Mouse (Mus musculus) limb, embryonic 15.5 days (tissue): ENCODE measurements around the gene Hand1. TPM values are rescaled to one million over a fixed set of nuclear protein-coding genes. Genes with fewer than 3 reads are reported as not detected.

Experiments
- ATAC-seq: fragments of 200-750 bp; cut with Nextera tagmentation; 2 replicates; pipeline ENCODE4 v1.8.0; 2017; ENCODE audit warnings: low read depth, moderate TSS enrichment; ENCODE audit not compliant: insufficient number of reproducible peaks, low FRiP score, low TSS enrichment
- H3K27ac ChIP-seq: fragments of 300-500 bp; sonication (generic); 2 replicates; pipeline ENCODE4 v1.5.1; 2015; ENCODE audit warnings: moderate library complexity, mild to moderate bottlenecking, inconsistent platforms
- H3K27me3 ChIP-seq: fragments of 300-500 bp; sonication (generic); 2 replicates; pipeline ENCODE4 v1.6.1; 2015; ENCODE audit warnings: inconsistent platforms
- H3K36me3 ChIP-seq: fragments of 300-500 bp; sonication (generic); 2 replicates; pipeline ENCODE4 v1.6.1; 2015; ENCODE audit warnings: inconsistent platforms
- H3K4me1 ChIP-seq: fragments of 300-500 bp; sonication (generic); 2 replicates; pipeline ENCODE4 v1.6.1; 2015; ENCODE audit warnings: inconsistent platforms
- H3K4me2 ChIP-seq: fragments of 300-500 bp; sonication (generic); 2 replicates; pipeline ENCODE4 v1.6.1; 2015; ENCODE audit warnings: mild to moderate bottlenecking, inconsistent platforms
- H3K4me3 ChIP-seq: fragments of 300-500 bp; sonication (generic); 2 replicates; pipeline ENCODE4 v1.5.1; 2015; ENCODE audit warnings: mild to moderate bottlenecking, inconsistent platforms
- H3K9ac ChIP-seq: fragments of 300-500 bp; sonication (generic); 2 replicates; pipeline ENCODE4 v1.6.1; 2015; ENCODE audit warnings: inconsistent platforms
- H3K9me3 ChIP-seq: fragments of 300-500 bp; sonication (generic); 2 replicates; pipeline ENCODE4 v1.6.1; 2016; ENCODE audit warnings: inconsistent platforms
- WGBS: fragments of 180-500 bp; shearing (Covaris S2); methylation state at CpG from one replicate; pipeline ENCODE4 v1.1.7; 2015; 5-methylcytosine and 5-hydroxymethylcytosine counted together
- polyA plus RNA-seq: library from polyadenylated mRNA; unstranded; fragments of >200 nt; fragmentation: Nextera tagmentation; extraction: Ambion mirVana; gene quantifications from 2 replicates; pipeline ENCODE4 v1.2.1, GENCODE M21; 2015

The Hand1 gene
- polyA plus RNA-seq, result 1.1 and 1.7 TPM in 2 replicates

DNA sequence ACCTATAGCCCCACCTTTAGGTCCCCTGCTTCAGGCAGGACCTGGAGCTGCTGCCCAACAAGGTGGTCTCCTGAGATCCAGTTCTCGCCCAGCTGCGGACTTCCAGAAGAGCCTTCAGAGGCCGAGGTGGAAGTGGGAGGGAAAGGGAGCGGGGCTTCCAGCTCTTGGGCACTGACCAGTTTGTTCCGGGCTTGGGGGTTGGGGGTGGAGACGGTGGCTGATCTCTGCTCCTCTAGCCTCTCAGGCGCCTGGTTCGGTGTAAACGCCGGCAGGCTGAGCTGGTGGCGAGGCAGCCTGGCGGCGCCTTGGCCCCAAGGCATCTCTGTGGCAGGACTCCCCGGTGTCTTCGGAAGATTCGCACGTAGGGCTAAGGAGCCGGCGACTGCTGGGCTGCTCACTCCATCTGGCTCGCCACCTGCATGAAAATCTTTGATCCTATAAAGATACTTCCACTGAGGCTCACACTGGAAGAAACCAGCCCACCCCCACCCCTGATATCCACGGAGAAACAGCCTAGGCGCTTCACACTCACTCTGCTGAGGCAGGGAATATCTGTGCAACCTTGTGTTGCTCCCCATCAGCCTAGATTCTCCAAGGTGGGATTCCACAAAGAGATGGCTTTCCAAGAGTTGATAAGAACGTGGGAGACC is at the start of gene Hand1:
Hand1 (minus strand) TSS at position 267 of the 650 bp plus-strand sequence.
- no peaks in the 10 kb centered on the region for H3K9me3 ChIP-seq
- no peaks in the 10 kb centered on the region for H3K36me3 ChIP-seq
- H3K4me2 ChIP-seq, result peak within 1 kb of the TSS; percentile 28; the same call in 1 of the 2 replicates
- no peak within 1 kb of the TSS for H3K9ac ChIP-seq
- 24% methylated on average over 23 of the region's 23 CpGs for WGBS
- H3K27ac ChIP-seq, result no peak within 1 kb of the TSS
- peaks cover 46% of the 10 kb centered on the region for H3K4me1 ChIP-seq
- peaks cover 97% of the 10 kb centered on the region for H3K27me3 ChIP-seq
- peak within 1 kb of the TSS; percentile 13 for H3K4me3 ChIP-seq
- ATAC-seq, result no peak

DNA sequence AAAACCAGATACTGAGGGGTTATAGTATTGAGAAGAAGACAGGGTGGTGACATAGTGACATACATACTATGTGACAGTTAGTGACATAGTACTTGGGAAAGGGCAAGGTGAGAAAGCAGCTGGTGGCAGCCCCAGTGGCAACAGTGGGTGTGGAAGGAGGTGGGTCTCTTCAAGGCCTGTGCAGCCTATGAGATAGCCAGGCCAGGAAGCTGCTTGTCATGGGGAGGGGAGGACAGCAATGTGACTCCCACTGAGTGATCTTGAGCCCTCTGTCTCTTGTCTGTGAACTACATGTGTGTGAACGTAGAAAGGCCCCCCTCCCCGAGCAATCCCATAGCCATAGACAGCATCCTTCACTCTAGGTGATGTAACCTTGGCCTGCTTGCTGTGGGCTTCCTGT is 43.5 kb upstream of the Hand1 start:
- no peak for ATAC-seq
- H3K4me2 ChIP-seq, result no peak overlapping the region
- no peaks in the 10 kb centered on the region for H3K27me3 ChIP-seq
- no peak overlapping the region for H3K27ac ChIP-seq
- H3K4me3 ChIP-seq, result no peak overlapping the region
- H3K36me3 ChIP-seq, result no peaks in the 10 kb centered on the region
- no peaks in the 10 kb centered on the region for H3K9me3 ChIP-seq
- no peak overlapping the region for H3K9ac ChIP-seq
- no peaks in the 10 kb centered on the region for H3K4me1 ChIP-seq
- 74% methylated on average over 2 of the region's 2 CpGs for WGBS

DNA sequence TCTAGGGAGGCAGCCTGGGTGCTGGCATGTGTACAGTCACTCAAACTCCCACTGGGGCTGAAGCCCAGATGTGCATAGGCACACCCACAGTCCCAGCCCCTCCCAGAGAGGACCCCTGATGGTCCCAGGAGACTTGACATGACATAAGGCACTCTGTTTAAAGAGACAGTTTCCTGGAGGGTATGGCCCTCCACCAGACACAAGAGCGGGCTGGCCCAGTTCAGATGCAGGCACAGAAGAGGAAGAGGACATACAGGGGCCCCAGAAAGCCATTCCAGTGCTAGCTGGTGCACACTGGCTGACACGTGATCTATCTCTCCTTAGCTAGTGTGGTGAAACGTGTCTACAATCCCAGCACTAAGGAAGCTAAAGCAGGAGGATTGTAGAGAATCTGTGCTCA is 40.4 kb upstream of the Hand1 start:
- H3K9me3 ChIP-seq, result no peaks in the 10 kb centered on the region
- H3K27ac ChIP-seq, result no peak overlapping the region
- no peak for ATAC-seq
- no peaks in the 10 kb centered on the region for H3K36me3 ChIP-seq
- H3K4me2 ChIP-seq, result no peak overlapping the region
- no peak overlapping the region for H3K4me3 ChIP-seq
- WGBS, result 55% methylated on average over 3 of the region's 3 CpGs
- no peaks in the 10 kb centered on the region for H3K27me3 ChIP-seq
- no peaks in the 10 kb centered on the region for H3K4me1 ChIP-seq
- H3K9ac ChIP-seq, result no peak overlapping the region

DNA sequence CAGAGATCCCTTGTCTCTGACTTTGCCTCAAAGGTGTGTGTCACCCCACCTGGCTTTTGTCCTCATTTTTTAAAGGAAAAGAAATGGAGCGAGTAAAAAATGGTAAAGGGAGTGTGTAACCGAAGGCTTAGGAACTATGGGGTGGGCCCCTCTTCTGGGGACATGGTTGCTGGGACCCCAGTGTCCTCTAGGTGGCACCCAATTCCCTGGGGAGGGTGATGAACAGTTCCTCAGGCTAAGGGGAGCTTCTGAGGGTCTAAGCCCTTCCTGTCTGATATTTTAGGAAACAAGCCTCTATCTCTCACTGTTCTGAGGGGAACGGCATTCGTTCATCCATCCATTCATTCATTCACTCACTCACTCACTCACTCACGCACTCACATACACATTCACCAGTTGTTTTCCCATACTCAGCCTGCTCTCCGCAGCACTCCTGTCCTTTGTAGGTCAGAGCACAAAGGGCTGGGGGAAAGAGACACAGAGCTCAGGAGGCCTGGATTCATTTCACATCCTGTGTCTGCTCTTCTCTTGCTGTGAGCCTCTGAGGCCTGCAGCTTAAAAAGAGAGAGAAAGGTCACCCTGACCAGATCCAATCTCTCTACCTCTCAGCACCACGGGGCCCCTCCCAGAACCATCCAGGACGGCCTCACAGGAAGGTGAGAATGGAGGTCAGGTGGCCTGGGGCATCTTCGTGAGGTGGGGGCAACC is 36.3 kb upstream of the Hand1 start:
- no peaks in the 10 kb centered on the region for H3K4me1 ChIP-seq
- H3K4me3 ChIP-seq, result no peak overlapping the region
- H3K9ac ChIP-seq, result no peak overlapping the region
- H3K27me3 ChIP-seq, result peaks cover 3% of the 10 kb centered on the region; the same call in 1 of the 2 replicates
- no peak for ATAC-seq
- no peaks in the 10 kb centered on the region for H3K36me3 ChIP-seq
- H3K27ac ChIP-seq, result no peak overlapping the region
- no peaks in the 10 kb centered on the region for H3K9me3 ChIP-seq
- WGBS, result 42% methylated on average over 9 of the region's 9 CpGs
- no peak overlapping the region for H3K4me2 ChIP-seq

DNA sequence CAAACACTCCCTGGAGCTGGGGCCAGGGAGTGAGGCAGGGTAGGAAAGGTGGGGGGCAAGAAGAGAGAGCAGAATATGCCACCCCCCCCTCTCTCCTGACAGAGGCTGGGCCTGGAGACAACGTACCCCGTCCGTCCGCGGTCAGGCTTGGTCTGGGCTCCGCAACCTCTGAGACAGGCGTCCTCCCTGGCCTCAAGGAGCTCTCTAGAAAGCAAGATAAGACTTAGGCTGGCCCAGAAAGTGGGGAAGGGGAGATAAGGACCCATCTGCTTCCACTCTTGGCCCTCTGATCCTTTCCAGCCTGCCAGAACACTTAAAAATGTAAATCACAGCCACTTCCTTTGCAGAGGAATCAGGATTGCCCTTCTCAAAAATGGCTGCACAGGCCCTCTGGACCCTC is 33.8 kb upstream of the Hand1 start:
- no peak for ATAC-seq
- H3K36me3 ChIP-seq, result no peaks in the 10 kb centered on the region
- H3K9me3 ChIP-seq, result no peaks in the 10 kb centered on the region
- no peak overlapping the region for H3K27ac ChIP-seq
- 43% methylated on average over 7 of the region's 7 CpGs for WGBS
- no peak overlapping the region for H3K9ac ChIP-seq
- H3K4me2 ChIP-seq, result no peak overlapping the region
- no peaks in the 10 kb centered on the region for H3K4me1 ChIP-seq
- no peak overlapping the region for H3K4me3 ChIP-seq
- H3K27me3 ChIP-seq, result peaks cover 3% of the 10 kb centered on the region; the same call in 1 of the 2 replicates

DNA sequence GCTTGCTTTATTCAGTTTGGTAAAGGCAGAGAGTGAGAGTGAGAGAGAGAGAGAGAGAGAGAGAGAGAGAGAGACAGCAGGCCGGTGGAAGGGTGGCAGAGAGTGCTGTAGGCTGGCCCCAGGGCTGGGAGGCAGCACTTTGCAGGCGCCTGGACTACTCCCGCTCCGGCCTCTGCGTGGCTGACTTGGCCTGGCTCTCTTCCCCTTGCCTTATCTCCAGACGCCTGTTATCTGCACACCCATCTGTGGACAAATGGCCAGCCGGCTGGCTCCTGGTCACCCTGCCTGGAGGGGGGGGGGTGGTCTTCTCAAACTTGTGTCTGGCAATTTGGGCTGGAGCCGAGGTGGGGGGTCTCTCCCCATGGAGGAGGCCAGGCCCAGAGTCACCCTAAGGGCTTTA is 32.0 kb upstream of the Hand1 start:
- H3K36me3 ChIP-seq, result no peaks in the 10 kb centered on the region
- H3K9me3 ChIP-seq, result no peaks in the 10 kb centered on the region
- H3K4me3 ChIP-seq, result no peak overlapping the region
- H3K27ac ChIP-seq, result no peak overlapping the region
- peaks cover 3% of the 10 kb centered on the region; the same call in 1 of the 2 replicates for H3K27me3 ChIP-seq
- no peak overlapping the region for H3K9ac ChIP-seq
- H3K4me1 ChIP-seq, result no peaks in the 10 kb centered on the region
- WGBS, result 43% methylated on average over 8 of the region's 8 CpGs
- H3K4me2 ChIP-seq, result no peak overlapping the region
- ATAC-seq, result no peak

DNA sequence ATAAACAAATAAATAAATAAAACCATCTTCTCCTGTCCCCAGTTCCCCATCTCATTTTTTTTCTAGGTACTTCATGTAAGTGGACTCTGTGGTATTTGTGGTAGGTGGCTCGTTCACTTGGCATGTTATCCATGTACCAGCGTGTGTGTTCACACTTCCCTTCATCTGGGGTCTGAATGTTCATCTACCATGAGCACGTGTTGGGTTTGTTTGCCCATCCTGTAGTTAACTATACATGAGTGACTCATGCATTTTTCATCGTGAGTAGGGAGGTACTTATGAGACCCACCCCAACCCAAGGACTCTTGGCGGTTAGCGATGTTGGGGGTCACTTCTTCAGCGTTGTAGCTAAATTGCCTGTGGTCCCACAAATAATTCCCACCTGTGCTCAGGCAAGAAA is 29.5 kb upstream of the Hand1 start:
- H3K4me3 ChIP-seq, result no peak overlapping the region
- 82% methylated on average over 7 of the region's 7 CpGs for WGBS

DNA sequence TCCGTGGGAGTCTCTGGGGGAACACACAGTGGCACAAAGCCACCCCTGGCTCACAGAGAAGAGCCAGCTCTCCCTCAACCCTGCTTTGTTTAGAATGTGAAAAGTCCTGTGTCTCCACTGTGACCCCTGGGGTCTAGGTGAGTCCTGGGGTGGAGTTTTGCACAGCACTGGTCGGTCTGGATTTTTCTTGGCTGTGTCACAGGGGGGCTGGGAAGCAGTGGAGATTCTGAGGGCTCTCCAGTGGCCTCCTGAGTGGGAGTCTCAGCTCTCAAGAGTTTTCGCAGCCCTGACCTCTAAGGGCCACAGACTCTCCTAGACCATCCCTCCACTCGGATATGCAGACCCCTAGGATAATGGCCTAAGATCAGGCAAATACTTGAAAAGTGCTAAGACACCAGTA is 25.1 kb upstream of the Hand1 start:
- no peak overlapping the region for H3K4me2 ChIP-seq
- no peak overlapping the region for H3K27ac ChIP-seq
- no peak for ATAC-seq
- no peaks in the 10 kb centered on the region for H3K9me3 ChIP-seq
- no peak overlapping the region for H3K4me3 ChIP-seq
- no peak overlapping the region for H3K9ac ChIP-seq
- 55% methylated on average over 4 of the region's 4 CpGs for WGBS
- H3K36me3 ChIP-seq, result no peaks in the 10 kb centered on the region
- peaks cover 5% of the 10 kb centered on the region; the same call in 1 of the 2 replicates for H3K4me1 ChIP-seq
- H3K27me3 ChIP-seq, result no peaks in the 10 kb centered on the region

More for the DNA sequence above, 29.5 kb upstream of the Hand1 start:
- Histone ChIP-seq H3K4me1 (no peaks in the 10 kb centered on the region), H3K27ac (no peak overlapping the region), H3K9ac (no peak overlapping the region), H3K36me3 (no peaks in the 10 kb centered on the region), H3K9me3 (no peaks in the 10 kb centered on the region), H3K4me2 (no peak overlapping the region), H3K27me3 (peaks cover 3% of the 10 kb centered on the region; the same call in 1 of the 2 replicates)
- ATAC-seq, result no peak

DNA sequence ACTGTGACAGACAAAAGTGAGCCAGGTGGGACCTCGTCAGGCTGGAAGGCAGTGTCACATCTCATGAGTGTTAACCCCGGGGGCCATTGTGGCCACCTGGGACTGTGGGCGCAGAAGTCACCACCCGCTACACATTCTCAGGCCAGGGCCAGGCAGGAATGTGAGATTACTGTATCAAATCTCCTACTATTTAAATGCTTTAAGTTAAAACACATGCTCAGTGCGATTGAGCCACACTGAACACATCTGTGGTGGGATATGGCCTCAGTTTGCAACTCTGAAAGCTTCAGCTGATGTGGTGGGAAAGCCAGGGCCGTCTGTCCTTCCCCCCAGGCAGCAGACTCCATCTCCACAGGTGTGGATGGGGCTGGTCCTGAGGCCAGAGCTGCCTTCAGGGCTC is 21.0 kb upstream of the Hand1 start:
- Histone ChIP-seq H3K4me1 (peaks cover 5% of the 10 kb centered on the region; the same call in 1 of the 2 replicates), H3K9me3 (no peaks in the 10 kb centered on the region), H3K27me3 (peaks cover 4% of the 10 kb centered on the region; the same call in 1 of the 2 replicates), H3K27ac (no peak overlapping the region), H3K4me2 (no peak overlapping the region), H3K36me3 (no peaks in the 10 kb centered on the region), H3K4me3 (no peak overlapping the region), H3K9ac (no peak overlapping the region)
- WGBS, result 36% methylated on average over 6 of the region's 6 CpGs
- ATAC-seq, result no peak

DNA sequence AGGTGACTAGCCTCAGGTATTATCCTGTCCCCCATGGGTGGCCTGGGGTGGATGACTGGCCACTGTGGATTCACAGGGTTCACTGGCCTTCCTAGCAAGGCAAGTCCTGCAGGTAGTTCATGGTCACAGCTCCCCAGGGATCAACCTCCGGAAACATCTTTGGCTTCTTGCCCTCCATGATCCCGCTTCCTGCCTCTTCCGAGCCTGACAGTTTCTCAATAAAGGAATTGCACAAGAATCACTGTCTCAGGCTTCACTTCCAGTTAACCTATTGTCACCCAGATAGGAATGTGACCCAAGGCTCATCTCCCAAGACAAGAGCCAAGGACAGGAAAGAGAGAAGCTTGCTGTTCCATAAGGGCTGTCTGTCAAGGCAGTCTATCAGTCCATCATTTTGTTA is 18.3 kb upstream of the Hand1 start:
- H3K36me3 ChIP-seq, result no peaks in the 10 kb centered on the region
- H3K4me3 ChIP-seq, result no peak overlapping the region
- H3K27me3 ChIP-seq, result peaks cover 9% of the 10 kb centered on the region; the same call in 1 of the 2 replicates
- no peak overlapping the region for H3K9ac ChIP-seq
- H3K27ac ChIP-seq, result no peak overlapping the region
- WGBS, result 38% methylated on average over 3 of the region's 3 CpGs
- no peak for ATAC-seq
- H3K4me2 ChIP-seq, result no peak overlapping the region
- no peaks in the 10 kb centered on the region for H3K9me3 ChIP-seq
- H3K4me1 ChIP-seq, result peaks cover 5% of the 10 kb centered on the region; the same call in 1 of the 2 replicates

DNA sequence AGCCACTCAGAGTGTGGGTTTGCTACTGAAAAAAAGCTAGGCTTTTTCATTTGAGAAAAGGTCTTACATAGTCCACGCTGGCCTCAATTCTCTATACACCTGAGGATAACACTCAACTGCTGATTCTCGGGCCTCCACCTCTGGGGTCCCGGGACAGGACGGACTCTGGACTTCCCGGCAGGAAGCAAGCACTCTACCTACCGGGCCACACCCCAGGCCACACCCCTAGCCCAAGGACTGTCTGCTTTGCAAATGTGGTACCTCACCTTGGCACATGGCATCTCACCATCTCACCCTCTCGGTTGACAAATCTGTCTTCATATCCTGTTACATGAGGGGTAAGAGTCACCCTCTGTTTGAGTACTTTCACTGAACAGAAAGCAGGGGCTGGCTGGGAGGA is 17.7 kb upstream of the Hand1 start:
- no peak overlapping the region for H3K9ac ChIP-seq
- H3K4me3 ChIP-seq, result no peak overlapping the region
- H3K27ac ChIP-seq, result no peak overlapping the region
- no peak overlapping the region for H3K4me2 ChIP-seq
- ATAC-seq, result no peak
- H3K9me3 ChIP-seq, result no peaks in the 10 kb centered on the region
- peaks cover 5% of the 10 kb centered on the region; the same call in 1 of the 2 replicates for H3K4me1 ChIP-seq
- H3K36me3 ChIP-seq, result no peaks in the 10 kb centered on the region
- H3K27me3 ChIP-seq, result peaks cover 9% of the 10 kb centered on the region; the same call in 1 of the 2 replicates
- WGBS, result 56% methylated on average over 7 of the region's 7 CpGs

DNA sequence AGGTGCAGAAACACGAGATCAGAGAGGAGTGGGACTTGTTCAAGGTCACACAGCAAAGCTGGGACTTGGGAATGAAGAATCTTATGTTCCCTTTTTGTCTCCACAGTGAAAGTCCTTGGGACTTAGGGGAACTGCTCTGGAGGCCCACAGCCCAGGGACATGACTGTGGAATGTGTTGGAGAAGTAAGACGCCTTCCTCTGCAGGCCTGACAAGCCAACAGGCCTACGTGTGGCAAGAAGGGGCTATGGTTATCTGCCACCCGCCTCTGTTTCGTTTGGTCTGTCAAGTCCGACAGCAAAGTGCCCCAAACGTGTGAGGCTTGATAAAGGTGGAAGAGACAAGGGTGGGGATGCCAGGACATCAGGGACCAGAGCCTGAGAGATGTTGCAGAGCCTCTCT is 14.8 kb upstream of the Hand1 start:
- WGBS, result 69% methylated on average over 7 of the region's 7 CpGs
- no peak overlapping the region for H3K4me3 ChIP-seq
- H3K9me3 ChIP-seq, result no peaks in the 10 kb centered on the region
- no peak overlapping the region for H3K4me2 ChIP-seq
- no peak overlapping the region for H3K9ac ChIP-seq
- no peaks in the 10 kb centered on the region for H3K4me1 ChIP-seq
- no peak overlapping the region for H3K27ac ChIP-seq
- no peak for ATAC-seq
- H3K27me3 ChIP-seq, result peaks cover 9% of the 10 kb centered on the region; the same call in 1 of the 2 replicates
- H3K36me3 ChIP-seq, result no peaks in the 10 kb centered on the region
